Mouse (Mus musculus): ENCODE measurements around the gene Iqcf1. TPM values are rescaled to one million over a fixed set of nuclear protein-coding genes. Genes with fewer than 3 reads are reported as not detected.

Iqcf1 gene
- polyA plus RNA-seq, 1 experiment, result not detected

DNA sequence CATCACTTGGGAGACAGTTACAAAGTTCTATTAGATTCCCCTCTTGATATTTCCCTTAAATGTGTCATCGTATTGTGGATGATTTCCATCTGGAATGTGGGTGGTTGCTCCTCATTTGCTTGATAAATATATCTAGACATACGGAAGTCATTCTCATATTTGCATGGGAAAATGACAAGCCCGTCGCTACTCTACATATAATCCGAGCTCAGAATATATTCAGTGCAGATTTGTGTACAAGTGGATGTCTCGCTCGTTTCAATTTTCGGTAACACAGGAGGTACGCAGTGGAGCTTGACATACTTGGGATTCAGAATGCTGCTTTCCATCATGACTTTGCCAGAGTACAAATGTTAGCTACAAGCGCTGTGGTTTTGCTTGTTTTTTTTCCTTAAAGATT lies 9.6 kb downstream of the Iqcf1 start:
- peaks cover 28% of the 10 kb centered on the region for H3K4me1 ChIP-seq
- peaks cover 12% of the 10 kb centered on the region for H3K27me3 ChIP-seq (replicated peaks)
- no peaks in the 10 kb centered on the region for H3K9me3 ChIP-seq
- no peak overlapping the region for H3K4me3 ChIP-seq (replicated peaks)
- H3K36me3 ChIP-seq (replicated peaks; ENCODE audit: low read length), result no peaks in the 10 kb centered on the region
- TF ChIP-seq GATA1 (IDR thresholded peaks at IDR 0.05; ENCODE audit: borderline replicate concordance, low read length), result no peak
- TF ChIP-seq FLI1 (IDR thresholded peaks at IDR 0.05; ENCODE audit: low read length), result no peak

DNA sequence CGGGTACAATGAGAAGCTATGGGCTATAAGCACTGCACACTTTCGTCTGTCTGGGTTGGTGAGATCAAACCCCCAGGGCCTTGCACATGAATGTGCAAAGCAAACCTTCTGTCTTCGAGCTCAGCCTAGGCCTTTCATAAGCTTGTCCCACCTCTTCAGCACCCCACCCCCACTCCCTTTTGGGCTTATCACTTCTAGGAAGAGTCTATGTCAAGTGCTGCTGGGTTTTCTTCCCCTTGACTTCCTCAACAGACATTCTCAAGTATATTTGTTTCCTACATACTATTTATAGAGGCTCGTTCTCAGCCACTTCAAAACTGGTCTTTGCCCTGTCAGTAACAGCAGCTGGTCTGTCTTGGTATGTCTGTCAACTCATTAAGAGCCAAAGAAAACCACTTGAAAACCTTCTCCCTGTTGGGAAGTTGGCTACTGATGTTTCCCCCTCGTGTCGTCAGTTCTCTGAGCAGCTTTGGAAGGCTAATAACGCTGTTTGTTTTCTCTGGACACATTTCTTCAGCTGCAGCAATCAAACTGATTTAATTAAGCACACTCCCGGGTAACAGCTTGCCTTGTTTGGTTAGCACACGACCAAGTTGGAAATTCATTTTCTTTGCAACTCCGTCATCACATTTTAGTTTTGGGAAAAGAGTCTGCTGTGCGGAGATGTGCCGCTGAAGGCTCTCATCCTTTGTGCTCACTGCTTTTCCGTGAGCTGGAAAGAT lies 13.1 kb downstream of the Iqcf1 start:
- peaks cover 3% of the 10 kb centered on the region for H3K36me3 ChIP-seq (replicated peaks; ENCODE audit: low read length)
- no peaks in the 10 kb centered on the region for H3K9me3 ChIP-seq
- TF ChIP-seq FLI1 (IDR thresholded peaks at IDR 0.05; ENCODE audit: low read length), result no peak
- no peak for TF ChIP-seq GATA1 (IDR thresholded peaks at IDR 0.05; ENCODE audit: borderline replicate concordance, low read length)
- H3K4me1 ChIP-seq, result peaks cover 48% of the 10 kb centered on the region
- peaks cover 6% of the 10 kb centered on the region for H3K27me3 ChIP-seq (replicated peaks)
- H3K4me3 ChIP-seq (replicated peaks), result peak overlapping the region; percentile 79

DNA sequence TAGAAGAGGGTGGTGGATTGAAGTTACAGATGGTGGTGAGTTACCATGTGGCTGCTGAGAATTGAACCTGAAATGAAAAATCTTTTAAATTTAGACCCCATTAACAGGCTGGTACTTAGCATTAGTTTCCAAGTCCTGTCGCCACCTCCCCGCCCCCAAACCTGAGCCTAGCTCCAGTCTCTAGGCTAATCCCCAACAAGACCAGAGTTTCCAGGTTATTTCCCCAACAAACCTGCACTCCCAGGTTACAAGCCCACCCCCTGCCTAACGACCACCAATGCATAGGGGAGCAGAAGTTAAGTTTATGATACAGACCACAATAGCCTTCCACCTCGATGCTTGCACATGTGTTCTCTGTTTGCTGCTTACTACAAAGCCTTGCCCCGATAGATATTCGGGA lies 13.8 kb downstream of the Iqcf1 start:
- peaks cover 4% of the 10 kb centered on the region for H3K27me3 ChIP-seq (replicated peaks)
- H3K4me1 ChIP-seq, result peaks cover 48% of the 10 kb centered on the region
- no peaks in the 10 kb centered on the region for H3K9me3 ChIP-seq
- peaks cover 3% of the 10 kb centered on the region for H3K36me3 ChIP-seq (replicated peaks; ENCODE audit: low read length)
- TF ChIP-seq GATA1 (IDR thresholded peaks at IDR 0.05; ENCODE audit: borderline replicate concordance, low read length), result no peak
- TF ChIP-seq FLI1 (IDR thresholded peaks at IDR 0.05; ENCODE audit: low read length), result no peak
- no peak overlapping the region for H3K4me3 ChIP-seq (replicated peaks)

DNA sequence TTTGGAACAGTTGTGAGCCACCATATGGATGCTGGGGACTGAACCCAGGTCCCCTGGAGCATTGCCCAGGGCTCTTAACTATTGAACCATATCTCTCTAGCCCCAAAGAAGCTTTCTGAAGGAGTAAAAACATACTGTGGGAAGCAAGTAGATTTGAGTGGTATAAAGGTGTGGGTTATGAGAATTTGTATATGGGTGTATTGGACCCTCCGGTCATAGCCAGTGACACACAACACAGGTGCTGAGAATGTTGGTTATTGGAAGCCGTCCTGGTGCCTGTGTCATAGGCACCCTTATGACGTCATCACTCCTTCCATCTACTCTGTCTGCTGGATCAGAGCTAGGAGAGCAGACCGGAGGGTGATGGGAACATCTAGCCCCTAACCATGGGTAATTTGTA lies 14.5 kb downstream of the Iqcf1 start, which contains the start of gene Iqcf5:
TSS of gene Iqcf5 (plus strand) at position 301 of the 400 bp plus-strand sequence.
- H3K27me3 ChIP-seq (replicated peaks), result peaks cover 4% of the 10 kb centered on the region
- H3K4me3 ChIP-seq (replicated peaks), result no peak within 1 kb of the TSS
- peaks cover 3% of the 10 kb centered on the region for H3K36me3 ChIP-seq (replicated peaks; ENCODE audit: low read length)
- H3K4me1 ChIP-seq, result peaks cover 48% of the 10 kb centered on the region
- no peaks in the 10 kb centered on the region for H3K9me3 ChIP-seq
- TF ChIP-seq GATA1 (IDR thresholded peaks at IDR 0.05; ENCODE audit: borderline replicate concordance, low read length) (no peak), FLI1 (IDR thresholded peaks at IDR 0.05; ENCODE audit: low read length) (no peak)

DNA sequence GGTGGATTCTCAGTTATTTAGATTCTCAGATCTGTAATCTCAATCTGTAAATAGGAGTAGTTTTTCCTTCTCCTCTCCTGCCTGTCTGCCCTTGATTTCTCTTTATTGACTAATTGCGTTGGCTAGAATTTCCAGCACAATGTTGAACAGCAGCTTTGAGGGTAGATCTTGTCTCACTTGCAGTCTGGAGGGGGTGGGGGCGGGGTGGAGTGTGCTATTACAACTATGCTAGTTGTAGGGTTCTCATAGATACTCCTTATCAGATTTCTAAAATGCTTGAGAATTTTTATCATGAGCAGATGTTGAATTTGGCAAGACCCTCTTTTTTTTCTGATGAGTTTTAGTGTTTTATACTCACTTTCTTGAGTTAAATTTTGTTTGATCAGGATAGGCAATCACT lies 19.7 kb downstream of the Iqcf1 start:
- Histone ChIP-seq H3K4me1 (peaks cover 36% of the 10 kb centered on the region), H3K36me3 (replicated peaks; ENCODE audit: low read length) (peaks cover 3% of the 10 kb centered on the region), H3K9me3 (no peaks in the 10 kb centered on the region), H3K4me3 (replicated peaks) (no peak overlapping the region), H3K27me3 (replicated peaks) (peaks cover 4% of the 10 kb centered on the region)
- TF ChIP-seq GATA1 (IDR thresholded peaks at IDR 0.05; ENCODE audit: borderline replicate concordance, low read length) (no peak), FLI1 (IDR thresholded peaks at IDR 0.05; ENCODE audit: low read length) (no peak)

- peaks cover 3% of the 10 kb centered on the region for H3K36me3 ChIP-seq (replicated peaks; ENCODE audit: low read length)
- H3K27me3 ChIP-seq (replicated peaks), result peaks cover 5% of the 10 kb centered on the region
- TF ChIP-seq FLI1 (IDR thresholded peaks at IDR 0.05; ENCODE audit: low read length) (no peak), GATA1 (IDR thresholded peaks at IDR 0.05; ENCODE audit: borderline replicate concordance, low read length) (no peak)
- H3K9me3 ChIP-seq, result no peaks in the 10 kb centered on the region
- peaks cover 36% of the 10 kb centered on the region for H3K4me1 ChIP-seq
- H3K4me3 ChIP-seq (replicated peaks), result peak overlapping the region; percentile 67
These were observed 20.1 kb downstream of the Iqcf1 start for GRCm38 (mm10) chr9:106519909-106520308.

DNA sequence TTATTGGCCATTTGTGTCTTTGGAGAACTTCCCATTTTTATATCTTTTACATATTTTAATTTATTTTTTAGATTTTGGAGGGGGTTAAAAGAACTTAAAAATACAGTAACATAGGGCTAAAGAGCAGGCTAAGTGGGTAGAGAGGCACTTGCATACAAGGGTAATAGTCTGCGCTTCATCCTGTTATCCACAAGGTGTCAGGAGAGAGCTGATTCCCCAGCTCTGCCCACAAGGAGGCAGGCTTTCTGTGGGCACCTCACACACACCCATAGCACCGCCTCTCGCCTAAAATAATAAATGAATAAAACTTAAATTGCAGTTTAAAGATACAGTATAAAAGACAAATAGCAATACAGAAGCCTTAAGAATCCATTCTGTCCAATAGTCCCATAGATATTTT lies 32.1 kb downstream of the Iqcf1 start:
- peaks cover 10% of the 10 kb centered on the region for H3K27me3 ChIP-seq (replicated peaks)
- H3K4me3 ChIP-seq (replicated peaks), result no peak overlapping the region
- H3K9me3 ChIP-seq, result 0 out of 2 replicates have a peak, but pooled peaks cover 5% of the 10 kb centered on the region
- peaks cover 18% of the 10 kb centered on the region for H3K4me1 ChIP-seq
- H3K36me3 ChIP-seq (replicated peaks; ENCODE audit: low read length), result no peaks in the 10 kb centered on the region
- TF ChIP-seq FLI1 (IDR thresholded peaks at IDR 0.05; ENCODE audit: low read length), result no peak
- TF ChIP-seq GATA1 (IDR thresholded peaks at IDR 0.05; ENCODE audit: borderline replicate concordance, low read length), result no peak

DNA sequence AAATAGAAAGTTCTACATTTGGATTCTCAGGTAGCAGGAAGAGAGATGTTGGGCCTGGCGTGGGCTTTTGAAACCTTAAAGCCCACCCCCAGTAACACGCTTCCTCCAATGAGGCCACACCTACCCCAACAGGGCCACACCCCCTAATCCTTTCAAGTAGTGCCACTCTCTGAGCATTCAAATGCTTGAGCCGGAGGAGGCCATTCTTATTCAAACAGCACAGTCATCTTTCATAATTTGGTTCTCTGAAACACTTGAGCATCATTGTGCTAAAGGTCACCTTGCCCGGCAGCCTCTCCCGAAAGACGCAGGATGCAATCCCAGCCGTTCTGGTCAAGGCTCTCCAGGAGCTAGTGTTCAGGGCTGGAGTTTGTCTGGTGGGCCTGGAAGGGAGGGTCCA lies 34.5 kb downstream of the Iqcf1 start:
- no peaks in the 10 kb centered on the region for H3K36me3 ChIP-seq (replicated peaks; ENCODE audit: low read length)
- H3K4me1 ChIP-seq, result peaks cover 9% of the 10 kb centered on the region
- TF ChIP-seq FLI1 (IDR thresholded peaks at IDR 0.05; ENCODE audit: low read length), result no peak
- no peak for TF ChIP-seq GATA1 (IDR thresholded peaks at IDR 0.05; ENCODE audit: borderline replicate concordance, low read length)
- H3K4me3 ChIP-seq (replicated peaks), result no peak overlapping the region
- H3K27me3 ChIP-seq (replicated peaks), result peaks cover under 1% of the 10 kb centered on the region
- 0 out of 2 replicates have a peak, but pooled peaks cover 5% of the 10 kb centered on the region for H3K9me3 ChIP-seq

DNA sequence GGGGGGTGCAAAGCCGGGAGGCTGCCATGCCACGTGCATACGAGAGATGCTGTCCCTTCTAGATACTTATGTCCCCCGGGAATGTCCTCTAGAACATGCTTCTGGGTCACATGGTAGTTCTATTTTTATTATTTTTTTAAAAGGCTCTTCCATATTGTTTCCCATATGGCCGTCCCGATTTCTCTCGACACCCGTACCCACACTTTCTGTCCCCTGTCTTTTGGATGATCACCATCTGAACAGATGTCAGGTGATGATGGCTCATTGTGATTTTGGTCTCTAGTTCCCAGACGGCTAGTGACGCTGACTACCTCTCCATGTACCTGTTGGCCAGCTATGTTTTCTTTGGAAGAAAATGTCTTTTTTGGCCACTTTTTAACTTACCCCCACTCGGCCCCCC lies 35.2 kb downstream of the Iqcf1 start:
- Histone ChIP-seq H3K9me3 (peaks cover 8% of the 10 kb centered on the region), H3K36me3 (replicated peaks; ENCODE audit: low read length) (no peaks in the 10 kb centered on the region), H3K27me3 (replicated peaks) (no peaks in the 10 kb centered on the region), H3K4me1 (peaks cover 8% of the 10 kb centered on the region), H3K4me3 (replicated peaks) (no peak overlapping the region)
- TF ChIP-seq FLI1 (IDR thresholded peaks at IDR 0.05; ENCODE audit: low read length) (no peak), GATA1 (IDR thresholded peaks at IDR 0.05; ENCODE audit: borderline replicate concordance, low read length) (no peak)

Other genes with a start within 250 kb of the Iqcf1 start
- gene Poc1a, start 218.9 kb upstream of the Iqcf1 start, polyA plus RNA-seq (2012; ENCODE audit: insufficient read depth, low replicate concordance), result 3.5 and 6.6 TPM in 2 replicates
- gene Dusp7, start 131.3 kb upstream of the Iqcf1 start, polyA plus RNA-seq (2012; ENCODE audit: insufficient read depth, low replicate concordance), result 6.2 and 7.5 TPM in 2 replicates
- 30.4 and 41.5 TPM in 2 replicates for gene Rpl29, start 70.5 kb upstream of the Iqcf1 start, polyA plus RNA-seq (2012; ENCODE audit: insufficient read depth, low replicate concordance)
- 3.3 and 4.4 TPM in 2 replicates for gene Acy1, start 61.6 kb upstream of the Iqcf1 start, polyA plus RNA-seq (2012; ENCODE audit: insufficient read depth, low replicate concordance)
- 2.4 TPM in 1 of 2 replicates, not detected in the other for gene Abhd14b, start 52.5 kb upstream of the Iqcf1 start, polyA plus RNA-seq (2012; ENCODE audit: insufficient read depth, low replicate concordance)
- gene Abhd14a, start 52.3 kb upstream of the Iqcf1 start, polyA plus RNA-seq (2012; ENCODE audit: insufficient read depth, low replicate concordance), result 3.3 and 10.6 TPM in 2 replicates
- gene Pcbp4, start 46.7 kb upstream of the Iqcf1 start, polyA plus RNA-seq (2012; ENCODE audit: insufficient read depth, low replicate concordance), result 33.5 and 43.6 TPM in 2 replicates
- gene Gpr62, start 34.0 kb upstream of the Iqcf1 start, polyA plus RNA-seq (2012; ENCODE audit: insufficient read depth, low replicate concordance), result 0.39 TPM in 1 of 2 replicates, not detected in the other
- gene Rrp9, start 24.0 kb upstream of the Iqcf1 start, polyA plus RNA-seq (2012; ENCODE audit: insufficient read depth, low replicate concordance), result 198 and 662 TPM in 2 replicates
- gene Parp3, start 23.0 kb upstream of the Iqcf1 start, polyA plus RNA-seq (2012; ENCODE audit: insufficient read depth, low replicate concordance), result 2.6 and 5.6 TPM in 2 replicates
- not detected in 2 replicates for gene Iqcf5, start 14.6 kb downstream of the Iqcf1 start, polyA plus RNA-seq (2012; ENCODE audit: insufficient read depth, low replicate concordance)
- not detected in 2 replicates for gene Iqcf3, start 61.7 kb downstream of the Iqcf1 start, polyA plus RNA-seq (2012; ENCODE audit: insufficient read depth, low replicate concordance)
- not detected in 2 replicates for gene Iqcf4, start 71.0 kb downstream of the Iqcf1 start, polyA plus RNA-seq (2012; ENCODE audit: insufficient read depth, low replicate concordance)
- gene Iqcf6, start 126.6 kb downstream of the Iqcf1 start, polyA plus RNA-seq (2012; ENCODE audit: insufficient read depth, low replicate concordance), result not detected in 2 replicates
- gene Grm2, start 156.1 kb downstream of the Iqcf1 start, polyA plus RNA-seq (2012; ENCODE audit: insufficient read depth, low replicate concordance), result not detected in 2 replicates
- gene Tex264, start 186.0 kb downstream of the Iqcf1 start, polyA plus RNA-seq (2012; ENCODE audit: insufficient read depth, low replicate concordance), result 87.2 and 196 TPM in 2 replicates